ENCODE assay signal across 8 mouse cellular contexts in genomic region chr19:56547456-56548229, GRCm38 (mm10). TPM values are rescaled to one million over a fixed set of nuclear protein-coding genes. Genes with fewer than 3 reads are reported as not detected.
DNase-seq lines count a peak whose midpoint lies in the region; ATAC-seq and TF ChIP-seq lines count a peak whose summit lies in the region.

Gene Dclre1a, minus strand, starts transcription at chr19:56548222.

- H3K27me3 ChIP-seq in forebrain, embryonic 14.5 days (replicated peaks; ENCODE audit: control insufficient read depth, insufficient read depth, low read length), result no peaks in the 10 kb centered on the region
- H3K27me3 ChIP-seq in lung, embryonic 16.5 days (ENCODE audit: control insufficient read depth, insufficient read depth, low read depth, low read length), result no peaks in the 10 kb centered on the region

- TF ChIP-seq CTCF in olfactory bulb, adult 2 months (IDR thresholded peaks at IDR 0.05; ENCODE audit: insufficient read depth, low read depth, low read length), result peak; percentile 30; the same call in 1 of the 2 replicates

- peak within 1 kb of the TSS; percentile 80 for H3K4me2 ChIP-seq in forebrain, embryonic 14.5 days (ENCODE audit: low read length)
- H3K4me2 ChIP-seq in lung, embryonic 16.5 days (ENCODE audit: low read depth, low read length), result peak within 1 kb of the TSS; percentile 64

- no peak for TF ChIP-seq POLR2A in olfactory bulb, adult 2 months (IDR thresholded peaks at IDR 0.05; ENCODE audit: insufficient read depth, low read depth, low read length)

- peaks cover 19% of the 10 kb centered on the region for H3K4me1 ChIP-seq in forebrain, embryonic 14.5 days (ENCODE audit: control insufficient read depth, insufficient read depth, low read length)
- H3K4me1 ChIP-seq in lung, embryonic 16.5 days (replicated peaks; ENCODE audit: control insufficient read depth, insufficient read depth, low read length), result peaks cover 9% of the 10 kb centered on the region
- 0 out of 2 replicates have a peak, but pooled peaks cover 3% of the 10 kb centered on the region for H3K4me1 ChIP-seq in olfactory bulb, adult 2 months (ENCODE audit: control insufficient read depth, insufficient read depth, low read length)

- peak; percentile 83 for ATAC-seq in forebrain, embryonic 14.5 days
- peak; percentile 59 to 70 for ATAC-seq in hematopoietic stem cell, adult 5-6 weeks (replicated peaks in 1 of 2; ENCODE audit: insufficient read depth in 1 of 2, low FRiP score in 2 of 2, low TSS enrichment in 1 of 2, low read depth in 1 of 2, poor library complexity in 2 of 2, severe bottlenecking in 2 of 2)
- peak; percentile 47; the same call in 1 of the 2 replicates for ATAC-seq in lung, embryonic 16.5 days (ENCODE audit: low read depth)

- H3K9me3 ChIP-seq in forebrain, embryonic 14.5 days (replicated peaks; ENCODE audit: control insufficient read depth, low read length), result no peaks in the 10 kb centered on the region
- H3K9me3 ChIP-seq in lung, embryonic 16.5 days (ENCODE audit: control insufficient read depth, low read length), result no peaks in the 10 kb centered on the region

- DNase-seq in ES-CJ7 (ENCODE audit: low read depth, low spot score), result peak; percentile 76
- DNase-seq in cerebellum, adult 11-12 months, result peak; percentile 70
- DNase-seq in forebrain, embryonic 14.5 days (ENCODE audit: low spot score), result peak; percentile 78
- DNase-seq in layer of hippocampus, postnatal 10 days (ENCODE audit: low spot score in 2 of 2), result peak; percentile 67 to 75
- peak; percentile 84 for DNase-seq in thymus, postnatal 14 days

- peaks cover 18% of the 10 kb centered on the region for H3K36me3 ChIP-seq in forebrain, embryonic 14.5 days (ENCODE audit: control insufficient read depth, insufficient read depth, low read length)
- H3K36me3 ChIP-seq in lung, embryonic 16.5 days (ENCODE audit: control insufficient read depth, insufficient read depth, low read length), result peaks cover 13% of the 10 kb centered on the region; the same call in 1 of the 2 replicates

- peak within 1 kb of the TSS; percentile 95 for H3K4me3 ChIP-seq in forebrain, embryonic 14.5 days (ENCODE audit: low read depth, low read length)
- peak within 1 kb of the TSS; percentile 78 for H3K4me3 ChIP-seq in lung, embryonic 16.5 days (ENCODE audit: low read length)
- peak within 1 kb of the TSS; percentile 97 for H3K4me3 ChIP-seq in olfactory bulb, adult 2 months (ENCODE audit: insufficient read depth, low read depth, low read length)

- H3K9ac ChIP-seq in forebrain, embryonic 14.5 days (ENCODE audit: low read length), result peak within 1 kb of the TSS; percentile 98
- peak within 1 kb of the TSS; percentile 98 for H3K9ac ChIP-seq in lung, embryonic 16.5 days (ENCODE audit: low read length)

- peak within 1 kb of the TSS; percentile 92 for H3K27ac ChIP-seq in forebrain, embryonic 14.5 days (ENCODE audit: low read depth, low read length)
- peak within 1 kb of the TSS; percentile 98 for H3K27ac ChIP-seq in lung, embryonic 16.5 days (ENCODE audit: low read length)
- H3K27ac ChIP-seq in olfactory bulb, adult 2 months (ENCODE audit: insufficient read depth, low read depth, low read length), result peak within 1 kb of the TSS; percentile 91

- 9% methylated on average over 20 of the region's 20 CpGs for WGBS in forebrain, embryonic 14.5 days
- 4% methylated on average over 20 of the region's 20 CpGs for WGBS in lung, embryonic 16.5 days
- WGBS in olfactory bulb, adult 2 months, result 6% methylated on average over 20 of the region's 20 CpGs

RNA-seq across cellular contexts. Expression of gene Dclre1a, which starts in this region (rescaled TPM):
- 10.1 and 12.5 TPM in 2 replicates for polyA plus RNA-seq in forebrain, embryonic 14.5 days (2014; fragmentation: Nextera tagmentation; extraction: Ambion mirVana)
- total RNA-seq in hematopoietic stem cell, adult 5-6 weeks (2017), result 10.4 and 14.9 TPM in 2 replicates
- 1 to 10 TPM; 7.7 to 8.0 TPM for total RNA-seq in layer of hippocampus, postnatal 10 days (2021)
- polyA plus RNA-seq in lung, embryonic 16.5 days (2015; fragmentation: Nextera tagmentation; extraction: Ambion mirVana), result 17.7 and 22.3 TPM in 2 replicates
- polyA plus RNA-seq in olfactory bulb, adult 2 months (2012; ENCODE audit: insufficient read depth, insufficient read length, low replicate concordance, missing spikeins), result not detected in 2 replicates

Comparison
In these comparisons a context has a peak if more than half of its experiments do, and no peak if none do; other contexts are left out.
1. Peak in every context shown above with its lines: DNase-seq, ATAC-seq, H3K4me3 ChIP-seq and H3K27ac ChIP-seq.
2. RNA of gene Dclre1a (polyA plus RNA-seq): 17.7 to 22.3 TPM in lung, embryonic 16.5 days and 10.1 to 12.5 TPM in forebrain, embryonic 14.5 days; not detected in olfactory bulb, adult 2 months; every median in the first group is over 10 times any median in the second.